Mouse (Mus musculus): ENCODE measurements around the gene Peak1. TPM values are rescaled to one million over a fixed set of nuclear protein-coding genes. Genes with fewer than 3 reads are reported as not detected.

Peak1 gene
- total and polyA plus RNA-seq, 3 experiments: 2.8 to 13.3 (median 5.4) TPM

- Histone ChIP-seq H3K79me2 (replicated peaks; ENCODE audit: control insufficient read depth, extremely low read depth, insufficient read depth, poor library complexity, severe bottlenecking) (peaks cover 18% of the 10 kb centered on the region), H3K9ac (ENCODE audit: insufficient read depth, low read depth) (no peak overlapping the region), H3K4me1 (ENCODE audit: control insufficient read depth in 1 of 2, insufficient read depth in 2 of 2) (peaks cover 0 to 8% of the 10 kb centered on the region in 2 experiments; a peak in 3 of 4 replicates), H3K4me3 (replicated peaks in 1 of 3; ENCODE audit: low read depth in 2 of 3, low read length in 2 of 3, poor library complexity in 1 of 3) (no peak overlapping the region), H3K36me3 (replicated peaks in 1 of 2; ENCODE audit: control insufficient read depth in 1 of 2, insufficient read depth in 1 of 2, low read length in 1 of 2) (peaks cover 0 to 24% of the 10 kb centered on the region in 2 experiments), H3K9me3 (replicated peaks; ENCODE audit: low read length) (no peaks in the 10 kb centered on the region), H3K27me3 (replicated peaks) (no peaks in the 10 kb centered on the region), H3K4me2 (ENCODE audit: insufficient read depth, low read depth, poor library complexity, severe bottlenecking) (no peak overlapping the region), H3K27ac (ENCODE audit: insufficient read depth, low read depth) (no peak overlapping the region)
- in situ Hi-C loops (cut with MboI; ENCODE audit: low pct_ligation_motif_present, low pct_unique_long_range_greater_than_20kb, low sequenced_read_pairs) (loop anchor here (25.0 kb wide), 1 partner anchor 148 kb away; no protein-coding TSS in a partner anchor), dilution Hi-C loops (cut with MboI; ENCODE audit: extremely low pct_ligation_motif_present, extremely low pct_unique_long_range_greater_than_20kb, low sequenced_read_pairs) (no loop called here)
- no peak for DNase-seq (ENCODE audit: extremely low read depth)
- TF ChIP-seq ZNF384 (IDR thresholded peaks at IDR 0.05; ENCODE audit: low read depth, low read length) (no peak), IRF4 (IDR thresholded peaks at IDR 0.05; ENCODE audit: low read depth, low read length) (no peak), CHD2 (IDR thresholded peaks at IDR 0.05; ENCODE audit: low read length) (no peak), ZMIZ1 (IDR thresholded peaks at IDR 0.05; ENCODE audit: low read depth, low read length) (no peak), ELF1 (IDR thresholded peaks at IDR 0.05; ENCODE audit: low read depth, low read length) (no peak), SMC3 (IDR thresholded peaks at IDR 0.05; ENCODE audit: low read depth, low read length) (no peak), MAFK (IDR thresholded peaks at IDR 0.05; ENCODE audit: insufficient replicate concordance, low read length) (no peak), MXI1 (IDR thresholded peaks at IDR 0.05; ENCODE audit: low read depth, low read length) (no peak)
Measured at GRCm38 (mm10) chr9:56409928-56410327, 7.9 kb downstream of the Peak1 start.

GRCm38 (mm10) chr9:56404619-56405018 is 13.2 kb downstream of the Peak1 start:
- no peak overlapping the region for H3K4me2 ChIP-seq (ENCODE audit: insufficient read depth, low read depth, poor library complexity, severe bottlenecking)
- H3K79me2 ChIP-seq (replicated peaks; ENCODE audit: control insufficient read depth, extremely low read depth, insufficient read depth, poor library complexity, severe bottlenecking): no peaks in the 10 kb centered on the region; the same call in 1 of the 2 replicates
- no peak overlapping the region for H3K9ac ChIP-seq (ENCODE audit: insufficient read depth, low read depth)
- H3K27me3 ChIP-seq (replicated peaks): no peaks in the 10 kb centered on the region
- dilution Hi-C loops (cut with MboI; ENCODE audit: extremely low pct_ligation_motif_present, extremely low pct_unique_long_range_greater_than_20kb, low sequenced_read_pairs): no loop called here
- 0 out of 4 replicates have a peak, but pooled peaks cover 0 to 3% of the 10 kb centered on the region in 2 experiments for H3K4me1 ChIP-seq (ENCODE audit: control insufficient read depth in 1 of 2, insufficient read depth in 2 of 2)
- peaks cover 0 to 38% of the 10 kb centered on the region in 2 experiments for H3K36me3 ChIP-seq (replicated peaks in 1 of 2; ENCODE audit: control insufficient read depth in 1 of 2, insufficient read depth in 1 of 2, low read length in 1 of 2)
- in situ Hi-C loops (cut with MboI; ENCODE audit: low pct_ligation_motif_present, low pct_unique_long_range_greater_than_20kb, low sequenced_read_pairs): loop anchor here (25.0 kb wide), 1 partner anchor 142 kb away; no protein-coding TSS in a partner anchor
- H3K9me3 ChIP-seq (replicated peaks; ENCODE audit: low read length): no peaks in the 10 kb centered on the region
- no peak overlapping the region for H3K4me3 ChIP-seq (replicated peaks in 1 of 3; ENCODE audit: low read depth in 2 of 3, low read length in 2 of 3, poor library complexity in 1 of 3)
- no peak overlapping the region for H3K27ac ChIP-seq (ENCODE audit: insufficient read depth, low read depth)
- no peak for TF ChIP-seq USF1 (IDR thresholded peaks at IDR 0.05; ENCODE audit: low read depth, low read length)
- TF ChIP-seq SIN3A (IDR thresholded peaks at IDR 0.05; ENCODE audit: low read length): no peak
- no peak for TF ChIP-seq ELF1 (IDR thresholded peaks at IDR 0.05; ENCODE audit: low read depth, low read length)
- no peak for TF ChIP-seq RAD21 (IDR thresholded peaks at IDR 0.05; ENCODE audit: low read depth, low read length)
- TF ChIP-seq CHD1 (IDR thresholded peaks at IDR 0.05; ENCODE audit: low read depth, low read length): no peak
- no peak for TF ChIP-seq ZKSCAN1 (IDR thresholded peaks at IDR 0.05; ENCODE audit: borderline replicate concordance, low read depth, low read length)
- no peak for TF ChIP-seq EP300 (IDR thresholded peaks at IDR 0.05; ENCODE audit: low read length)
- no peak for TF ChIP-seq ZMIZ1 (IDR thresholded peaks at IDR 0.05; ENCODE audit: low read depth, low read length)
- no peak for TF ChIP-seq HCFC1 (IDR thresholded peaks at IDR 0.05; ENCODE audit: low read depth, low read length)
- no peak for DNase-seq (ENCODE audit: extremely low read depth)

Measured in CH12.LX (cell line).